Mouse (Mus musculus): ENCODE results near the gene Gm9857. TPM values are rescaled to one million over a fixed set of nuclear protein-coding genes. Genes with fewer than 3 reads are reported as not detected.

Gene Gm9857
- polyA plus RNA-seq, 1 experiment from 2014 or later = not detected

DNA sequence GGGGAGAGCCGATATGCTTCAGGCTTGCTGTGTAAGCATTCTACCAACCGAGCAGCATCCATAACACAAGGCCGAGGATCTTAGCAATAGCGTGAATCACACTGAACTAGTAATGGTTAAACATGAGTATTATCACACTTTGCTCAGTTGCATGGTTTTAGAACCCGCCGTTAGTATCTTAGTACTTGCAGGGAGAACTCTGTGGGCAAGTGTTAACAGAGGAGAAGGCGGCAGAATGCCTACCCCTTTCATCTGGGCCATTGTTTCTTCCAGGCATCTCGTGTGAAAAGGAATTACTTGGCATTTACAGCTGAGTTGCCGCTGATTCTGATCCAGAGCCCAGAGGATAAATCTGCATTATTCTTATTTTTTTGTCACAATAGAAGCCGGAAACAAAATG is 751 bp upstream of the Gm9857 start:
- H3K36me3 ChIP-seq (ENCODE audit: control insufficient read depth, insufficient read depth, low read length) = no peaks in the 10 kb centered on the region
- no peak for ATAC-seq (ENCODE audit: insufficient number of reproducible peaks, insufficient read depth, low FRiP score, low read depth)
- no peak overlapping the region for H3K9ac ChIP-seq (replicated peaks; ENCODE audit: low read depth, low read length)
- H3K9me3 ChIP-seq (ENCODE audit: control insufficient read depth, low read depth, low read length) = no peaks in the 10 kb centered on the region
- no peaks in the 10 kb centered on the region for H3K27me3 ChIP-seq (ENCODE audit: control insufficient read depth, insufficient read depth, low read length)
- no peak overlapping the region for H3K4me3 ChIP-seq (ENCODE audit: low read depth, low read length)
- H3K27ac ChIP-seq (ENCODE audit: low read length) = no peak overlapping the region
- WGBS = 88% methylated on average over 10 of the region's 10 CpGs
- H3K4me1 ChIP-seq (ENCODE audit: control insufficient read depth, insufficient read depth, low read length) = no peaks in the 10 kb centered on the region
- no peak overlapping the region for H3K4me2 ChIP-seq (replicated peaks; ENCODE audit: low read depth, low read length)

DNA sequence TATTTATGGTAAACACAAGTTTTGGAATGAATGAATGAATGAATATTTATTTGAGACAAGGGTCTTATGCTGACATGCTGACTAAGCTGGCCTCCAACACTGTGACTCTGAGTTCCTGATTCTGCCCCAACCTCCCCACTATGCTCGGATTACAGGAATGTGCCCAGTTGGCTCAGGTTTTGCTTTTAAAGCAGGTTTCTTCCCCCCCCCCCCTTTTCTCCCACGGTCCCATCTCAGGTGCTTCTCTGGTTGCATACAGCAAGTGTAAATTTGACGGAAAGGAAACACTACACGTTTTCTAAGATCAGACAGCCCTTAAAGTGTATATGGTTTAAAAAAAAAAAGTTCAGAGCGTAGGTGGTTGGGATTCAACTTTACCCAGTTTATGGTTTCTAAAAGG is 672 bp downstream of the Gm9857 start, which contains the start of gene Henmt1:
Gene Henmt1, plus strand, starts transcription at position 301 of the 400 bp plus-strand sequence.
- no peaks in the 10 kb centered on the region for H3K9me3 ChIP-seq (ENCODE audit: control insufficient read depth, low read depth, low read length)
- no peaks in the 10 kb centered on the region for H3K27me3 ChIP-seq (ENCODE audit: control insufficient read depth, insufficient read depth, low read length)
- WGBS = 86% methylated on average over 5 of the region's 5 CpGs
- peak within 1 kb of the TSS; percentile 28 for H3K4me3 ChIP-seq (ENCODE audit: low read depth, low read length)
- no peaks in the 10 kb centered on the region for H3K4me1 ChIP-seq (ENCODE audit: control insufficient read depth, insufficient read depth, low read length)
- H3K4me2 ChIP-seq (replicated peaks; ENCODE audit: low read depth, low read length) = peak within 1 kb of the TSS; percentile 44
- H3K36me3 ChIP-seq (ENCODE audit: control insufficient read depth, insufficient read depth, low read length) = no peaks in the 10 kb centered on the region
- H3K9ac ChIP-seq (replicated peaks; ENCODE audit: low read depth, low read length) = no peak within 1 kb of the TSS
- ATAC-seq (ENCODE audit: insufficient number of reproducible peaks, insufficient read depth, low FRiP score, low read depth) = no peak
- no peak within 1 kb of the TSS for H3K27ac ChIP-seq (ENCODE audit: low read length)

DNA sequence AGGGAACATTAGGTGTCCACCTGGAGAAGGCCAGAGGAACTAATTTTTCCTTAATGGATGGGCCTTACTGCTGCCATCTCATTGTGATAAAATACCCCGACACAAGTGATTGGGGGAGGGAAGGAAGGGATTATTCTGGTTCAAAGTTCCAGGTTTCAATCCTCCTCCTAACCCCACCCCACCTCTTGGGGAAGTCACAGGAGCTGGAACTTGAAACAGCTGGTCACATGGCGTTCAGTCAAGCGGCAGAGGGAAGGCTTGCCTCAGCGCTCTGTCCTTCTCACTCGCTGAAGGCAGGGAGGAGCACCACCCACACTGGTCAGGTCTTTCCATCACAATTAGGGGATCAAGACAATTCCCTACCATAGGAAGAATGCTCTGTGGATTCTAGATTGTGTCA is 1.6 kb downstream of the Gm9857 start:
- Histone ChIP-seq H3K4me1 (ENCODE audit: control insufficient read depth, insufficient read depth, low read length) (no peaks in the 10 kb centered on the region), H3K4me3 (ENCODE audit: low read depth, low read length) (no peak overlapping the region), H3K9ac (replicated peaks; ENCODE audit: low read depth, low read length) (no peak overlapping the region), H3K27me3 (ENCODE audit: control insufficient read depth, insufficient read depth, low read length) (no peaks in the 10 kb centered on the region), H3K4me2 (replicated peaks; ENCODE audit: low read depth, low read length) (no peak overlapping the region), H3K9me3 (ENCODE audit: control insufficient read depth, low read depth, low read length) (no peaks in the 10 kb centered on the region), H3K27ac (ENCODE audit: low read length) (no peak overlapping the region), H3K36me3 (ENCODE audit: control insufficient read depth, insufficient read depth, low read length) (no peaks in the 10 kb centered on the region)
- 88% methylated on average over 5 of the region's 5 CpGs for WGBS
- ATAC-seq (ENCODE audit: insufficient number of reproducible peaks, insufficient read depth, low FRiP score, low read depth) = no peak

DNA sequence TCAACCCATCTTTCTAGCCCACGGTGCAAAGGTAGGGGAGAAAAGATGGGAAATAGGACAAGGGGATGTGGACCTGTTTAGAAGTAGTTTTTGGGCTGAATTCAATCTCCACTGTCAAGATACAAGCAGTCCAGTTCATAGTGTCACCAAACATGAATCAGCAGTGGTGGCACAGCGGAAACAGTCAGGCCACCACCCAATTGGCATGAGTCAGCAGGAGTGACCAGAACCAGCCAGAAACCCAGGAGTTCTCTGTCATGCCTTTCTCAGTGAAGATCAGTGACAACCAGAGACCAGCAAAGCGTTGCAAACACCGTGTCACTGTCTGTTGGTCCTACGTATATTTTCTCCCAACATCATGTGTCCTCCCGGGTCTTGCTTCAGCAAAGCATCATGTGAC is 6.7 kb downstream of the Gm9857 start:
- H3K4me3 ChIP-seq (ENCODE audit: low read depth, low read length) = no peak overlapping the region
- H3K27me3 ChIP-seq (ENCODE audit: control insufficient read depth, insufficient read depth, low read length) = no peaks in the 10 kb centered on the region
- H3K36me3 ChIP-seq (ENCODE audit: control insufficient read depth, insufficient read depth, low read length) = no peaks in the 10 kb centered on the region
- 96% methylated on average over 6 of the region's 6 CpGs for WGBS
- ATAC-seq (ENCODE audit: insufficient number of reproducible peaks, insufficient read depth, low FRiP score, low read depth) = no peak
- H3K9ac ChIP-seq (replicated peaks; ENCODE audit: low read depth, low read length) = no peak overlapping the region
- no peaks in the 10 kb centered on the region for H3K4me1 ChIP-seq (ENCODE audit: control insufficient read depth, insufficient read depth, low read length)
- no peaks in the 10 kb centered on the region for H3K9me3 ChIP-seq (ENCODE audit: control insufficient read depth, low read depth, low read length)
- no peak overlapping the region for H3K4me2 ChIP-seq (replicated peaks; ENCODE audit: low read depth, low read length)
- H3K27ac ChIP-seq (ENCODE audit: low read length) = no peak overlapping the region

DNA sequence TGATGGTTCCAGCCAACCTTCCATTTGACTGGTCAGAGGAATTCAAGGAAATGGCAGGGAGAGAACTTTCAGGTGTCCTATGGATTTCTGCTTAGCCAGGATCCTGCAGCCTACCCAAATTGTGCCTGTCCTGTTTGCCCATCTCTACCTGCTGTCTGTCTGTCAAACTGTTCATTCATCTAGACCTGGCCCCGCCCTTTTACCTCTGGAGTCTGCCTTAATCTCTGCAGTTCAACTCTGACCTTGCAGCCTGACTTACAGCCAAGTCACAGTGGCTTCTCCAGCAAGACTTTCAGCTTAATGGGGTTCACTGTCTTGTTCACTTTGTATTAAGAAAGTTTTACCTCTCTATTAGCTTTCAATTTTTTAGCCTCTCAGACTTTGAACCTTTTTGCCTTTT is 13.9 kb downstream of the Gm9857 start:
- Histone ChIP-seq H3K9ac (replicated peaks; ENCODE audit: low read depth, low read length) (no peak overlapping the region), H3K4me1 (ENCODE audit: control insufficient read depth, insufficient read depth, low read length) (no peaks in the 10 kb centered on the region), H3K36me3 (ENCODE audit: control insufficient read depth, insufficient read depth, low read length) (no peaks in the 10 kb centered on the region), H3K27me3 (ENCODE audit: control insufficient read depth, insufficient read depth, low read length) (no peaks in the 10 kb centered on the region), H3K27ac (ENCODE audit: low read length) (no peak overlapping the region), H3K4me3 (ENCODE audit: low read depth, low read length) (no peak overlapping the region), H3K4me2 (replicated peaks; ENCODE audit: low read depth, low read length) (no peak overlapping the region), H3K9me3 (ENCODE audit: control insufficient read depth, low read depth, low read length) (no peaks in the 10 kb centered on the region)
- WGBS = 89% methylated on average over 1 of the region's 1 CpGs
- ATAC-seq (ENCODE audit: insufficient number of reproducible peaks, insufficient read depth, low FRiP score, low read depth) = no peak

DNA sequence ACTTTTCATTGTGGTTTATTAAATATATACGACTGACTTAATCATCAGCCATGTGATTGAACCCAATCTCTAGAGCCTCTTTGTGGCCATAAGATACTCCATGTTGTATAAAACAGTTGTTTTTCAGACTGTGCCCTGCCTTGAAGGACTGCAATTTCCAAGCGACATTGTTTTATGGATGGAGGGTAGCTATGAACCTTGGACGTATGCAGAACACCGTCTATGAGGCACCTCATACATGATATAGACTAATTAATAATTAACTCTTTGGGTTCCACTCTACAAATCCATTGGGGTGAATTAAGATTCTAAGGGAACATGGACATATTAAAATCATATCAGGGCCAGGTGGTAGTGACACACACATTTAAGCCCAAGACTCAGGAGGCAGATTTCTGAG is 14.6 kb downstream of the Gm9857 start:
- no peak overlapping the region for H3K9ac ChIP-seq (replicated peaks; ENCODE audit: low read depth, low read length)
- no peaks in the 10 kb centered on the region for H3K27me3 ChIP-seq (ENCODE audit: control insufficient read depth, insufficient read depth, low read length)
- no peak overlapping the region for H3K27ac ChIP-seq (ENCODE audit: low read length)
- H3K9me3 ChIP-seq (ENCODE audit: control insufficient read depth, low read depth, low read length) = no peaks in the 10 kb centered on the region
- ATAC-seq (ENCODE audit: insufficient number of reproducible peaks, insufficient read depth, low FRiP score, low read depth) = no peak
- no peak overlapping the region for H3K4me3 ChIP-seq (ENCODE audit: low read depth, low read length)
- H3K4me1 ChIP-seq (ENCODE audit: control insufficient read depth, insufficient read depth, low read length) = no peaks in the 10 kb centered on the region
- 87% methylated on average over 4 of the region's 4 CpGs for WGBS
- H3K4me2 ChIP-seq (replicated peaks; ENCODE audit: low read depth, low read length) = no peak overlapping the region
- H3K36me3 ChIP-seq (ENCODE audit: control insufficient read depth, insufficient read depth, low read length) = no peaks in the 10 kb centered on the region

DNA sequence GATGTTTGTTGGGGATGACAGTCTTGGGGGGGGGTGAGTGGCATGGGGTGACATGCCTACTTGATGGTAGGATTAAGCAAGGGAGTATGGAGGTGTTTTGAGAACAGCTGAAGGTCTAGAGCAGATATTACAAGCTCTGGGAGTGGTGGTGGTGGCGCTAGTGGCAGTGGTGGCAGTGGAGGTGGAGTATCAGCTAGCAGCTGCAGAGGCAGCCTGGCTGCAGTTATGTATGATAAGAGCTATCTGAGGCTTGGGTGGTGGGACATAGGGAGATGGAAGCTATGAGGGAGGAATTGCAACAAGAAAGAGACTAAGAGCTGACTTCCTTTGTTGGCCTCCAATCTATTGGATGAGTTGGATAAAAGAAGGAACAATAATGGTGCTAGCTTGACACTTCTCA is 18.4 kb downstream of the Gm9857 start:
- Histone ChIP-seq H3K27me3 (ENCODE audit: control insufficient read depth, insufficient read depth, low read length) (no peaks in the 10 kb centered on the region), H3K27ac (ENCODE audit: low read length) (no peak overlapping the region), H3K9me3 (ENCODE audit: control insufficient read depth, low read depth, low read length) (no peaks in the 10 kb centered on the region), H3K36me3 (ENCODE audit: control insufficient read depth, insufficient read depth, low read length) (no peaks in the 10 kb centered on the region), H3K9ac (replicated peaks; ENCODE audit: low read depth, low read length) (no peak overlapping the region), H3K4me1 (ENCODE audit: control insufficient read depth, insufficient read depth, low read length) (no peaks in the 10 kb centered on the region), H3K4me2 (replicated peaks; ENCODE audit: low read depth, low read length) (no peak overlapping the region), H3K4me3 (ENCODE audit: low read depth, low read length) (no peak overlapping the region)
- ATAC-seq (ENCODE audit: insufficient number of reproducible peaks, insufficient read depth, low FRiP score, low read depth) = no peak; the same call in 1 of the 2 replicates
- 69% methylated on average over 1 of the region's 1 CpGs for WGBS

DNA sequence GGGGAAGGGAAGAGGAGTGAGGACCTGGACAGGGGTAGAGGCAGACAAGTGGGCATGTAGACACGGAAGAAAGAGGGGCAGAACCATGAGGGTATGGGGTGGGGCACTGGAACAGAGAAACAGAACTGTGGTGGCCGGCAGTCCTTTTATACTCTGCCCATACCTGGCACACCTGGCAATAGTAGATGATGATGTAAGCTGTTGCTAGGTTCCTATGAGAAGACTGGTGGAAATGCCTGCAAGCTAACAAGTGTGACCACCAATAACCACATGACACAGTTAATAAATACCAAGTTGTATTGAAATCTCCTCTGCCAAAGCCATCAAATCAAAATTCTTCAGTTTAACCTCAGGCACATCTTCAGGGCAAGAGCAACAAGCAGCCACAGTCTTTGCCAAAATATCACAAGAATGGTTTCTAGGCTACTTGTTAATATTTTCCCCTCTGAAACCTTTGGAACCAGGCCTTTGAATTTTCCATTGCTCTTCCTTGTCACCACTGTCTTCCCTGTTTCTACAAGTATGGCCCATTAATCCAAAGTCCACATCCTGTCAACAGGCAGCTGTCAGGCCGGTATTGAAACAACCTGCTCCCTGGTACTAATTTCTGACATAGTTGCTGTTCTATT is 19.7 kb downstream of the Gm9857 start:
- Histone ChIP-seq H3K9me3 (ENCODE audit: control insufficient read depth, low read depth, low read length) (no peaks in the 10 kb centered on the region), H3K4me3 (ENCODE audit: low read depth, low read length) (no peak overlapping the region), H3K4me1 (ENCODE audit: control insufficient read depth, insufficient read depth, low read length) (no peaks in the 10 kb centered on the region), H3K4me2 (replicated peaks; ENCODE audit: low read depth, low read length) (no peak overlapping the region), H3K9ac (replicated peaks; ENCODE audit: low read depth, low read length) (no peak overlapping the region), H3K27ac (ENCODE audit: low read length) (no peak overlapping the region), H3K27me3 (ENCODE audit: control insufficient read depth, insufficient read depth, low read length) (no peaks in the 10 kb centered on the region), H3K36me3 (ENCODE audit: control insufficient read depth, insufficient read depth, low read length) (no peaks in the 10 kb centered on the region)
- no peak for ATAC-seq (ENCODE audit: insufficient number of reproducible peaks, insufficient read depth, low FRiP score, low read depth)
- WGBS = 79% methylated on average over 3 of the region's 3 CpGs

DNA sequence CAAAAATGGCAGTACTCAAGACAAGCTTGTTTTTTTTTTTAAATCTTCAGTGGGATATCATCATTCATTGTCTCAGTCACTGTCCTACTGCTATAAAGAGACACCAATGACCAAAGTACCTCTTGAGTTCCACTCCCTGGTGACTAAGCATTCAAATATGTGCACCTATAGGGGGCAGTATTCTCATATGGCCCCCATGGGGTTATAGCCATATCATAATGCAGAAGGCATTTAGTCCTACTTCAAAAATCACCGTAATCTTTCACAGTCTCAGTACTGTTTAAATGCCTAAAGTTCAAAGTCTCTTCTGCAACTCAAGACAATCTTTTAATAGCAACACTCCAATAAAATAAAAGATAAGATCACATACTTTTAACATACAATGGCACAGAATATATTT is 21.4 kb downstream of the Gm9857 start:
- Histone ChIP-seq H3K27ac (ENCODE audit: low read length) (no peak overlapping the region), H3K9ac (replicated peaks; ENCODE audit: low read depth, low read length) (no peak overlapping the region), H3K27me3 (ENCODE audit: control insufficient read depth, insufficient read depth, low read length) (no peaks in the 10 kb centered on the region), H3K4me2 (replicated peaks; ENCODE audit: low read depth, low read length) (no peak overlapping the region), H3K9me3 (ENCODE audit: control insufficient read depth, low read depth, low read length) (no peaks in the 10 kb centered on the region), H3K4me3 (ENCODE audit: low read depth, low read length) (no peak overlapping the region), H3K36me3 (ENCODE audit: control insufficient read depth, insufficient read depth, low read length) (no peaks in the 10 kb centered on the region), H3K4me1 (ENCODE audit: control insufficient read depth, insufficient read depth, low read length) (no peaks in the 10 kb centered on the region)
- ATAC-seq (ENCODE audit: insufficient number of reproducible peaks, insufficient read depth, low FRiP score, low read depth) = no peak
- WGBS = 89% methylated on average over 1 of the region's 1 CpGs
